Mouse (Mus musculus) CH12.LX (cell line): Measurements from ENCODE around the gene Kcnk3. TPM values are rescaled to one million over a fixed set of nuclear protein-coding genes. Genes with fewer than 3 reads are reported as not detected.

Source experiments
- DNase-seq: peaks from one replicate; pipeline ENCODE4 v3.0.0-alpha.2; 2013; ENCODE audit errors: extremely low read depth
- H3K27ac ChIP-seq: 2 replicates; pipeline ENCODE4 v1.5.1; 2012; ENCODE audit warnings: low read depth, mild to moderate bottlenecking, control low read depth, moderate library complexity; ENCODE audit not compliant: insufficient read depth
- H3K27me3 ChIP-seq: replicated peaks from 2 replicates; pipeline ENCODE3; 2012; ENCODE audit warnings: inconsistent platforms
- H3K36me3 ChIP-seq, 2 experiments: replicated peaks in 1 of 2; 2 replicates each; pipeline versions ENCODE3 to v1.6.1; 2012; ENCODE audit warnings: inconsistent platforms in 1 of 2, low read length in 1 of 2, mild to moderate bottlenecking in 1 of 2, mixed read lengths in 1 of 2, moderate library complexity in 1 of 2; ENCODE audit not compliant: control insufficient read depth in 1 of 2, insufficient read depth in 1 of 2
- H3K4me1 ChIP-seq, 2 experiments: 2 replicates each; pipeline ENCODE4 v1.6.1; 2012; ENCODE audit warnings: inconsistent platforms in 1 of 2, moderate library complexity in 1 of 2; ENCODE audit not compliant: insufficient read depth in 2 of 2, control insufficient read depth in 1 of 2
- H3K4me2 ChIP-seq: 2 replicates; pipeline ENCODE4 v1.6.1; 2012; ENCODE audit warnings: low read depth, mild to moderate bottlenecking, control low read depth; ENCODE audit not compliant: poor library complexity, insufficient read depth, severe bottlenecking
- H3K4me3 ChIP-seq, 3 experiments: fragments of 150-350 bp in 1 of 3; sonication (generic) in 1 of 3; replicated peaks in 1 of 3; 2 replicates each; pipeline versions ENCODE3 to v1.5.1; 2011 to 2012; ENCODE audit warnings: low read depth in 2 of 3, low read length in 2 of 3, mild to moderate bottlenecking in 2 of 3, moderate library complexity in 2 of 3, control low read depth in 1 of 3, improper control_type of control experiment in 1 of 3, inconsistent platforms in 1 of 3, mixed read lengths in 1 of 3; ENCODE audit not compliant: poor library complexity in 1 of 3
- H3K79me2 ChIP-seq: replicated peaks from 2 replicates; pipeline ENCODE4 v1.6.1; 2012; ENCODE audit warnings: mild to moderate bottlenecking, moderate library complexity; ENCODE audit not compliant: control insufficient read depth, poor library complexity, insufficient read depth, severe bottlenecking; ENCODE audit errors: extremely low read depth
- H3K9ac ChIP-seq: 2 replicates; pipeline ENCODE4 v1.6.1; 2012; ENCODE audit warnings: low read depth, mild to moderate bottlenecking, control low read depth, moderate library complexity; ENCODE audit not compliant: insufficient read depth
- H3K9me3 ChIP-seq: replicated peaks from 2 replicates; pipeline ENCODE3; 2012; ENCODE audit warnings: low read length, inconsistent platforms, mixed read lengths
- CHD2 ChIP-seq: IDR thresholded peaks from 2 replicates; pipeline ENCODE4 v1.6.1; 2011; ENCODE audit warnings: low read length, improper control_type of control experiment
- CTCF ChIP-seq, 2 experiments: IDR thresholded peaks in 1 of 2; conservative IDR thresholded peaks in 1 of 2; 2 replicates each; pipeline ENCODE4 v1.5.1; 2011 to 2012; ENCODE audit warnings: low read depth in 2 of 2, low read length in 2 of 2, improper control_type of control experiment in 1 of 2, inconsistent platforms in 1 of 2, mild to moderate bottlenecking in 1 of 2, moderate library complexity in 1 of 2
- E2F4 ChIP-seq: IDR thresholded peaks from 2 replicates; pipeline ENCODE4 v1.6.1; 2011; ENCODE audit warnings: low read depth, low read length, improper control_type of control experiment; ENCODE audit not compliant: insufficient replicate concordance
- ELF1 ChIP-seq: IDR thresholded peaks from 2 replicates; pipeline ENCODE4 v1.6.1; 2014; ENCODE audit warnings: low read depth, mild to moderate bottlenecking, inconsistent platforms, low read length, improper control_type of control experiment
- ETS1 ChIP-seq: conservative IDR thresholded peaks from 2 replicates; pipeline ENCODE4 v1.6.1; 2012; ENCODE audit warnings: low read depth, mild to moderate bottlenecking, inconsistent platforms, low read length, improper control_type of control experiment, moderate library complexity
- HCFC1 ChIP-seq: IDR thresholded peaks from 2 replicates; pipeline ENCODE4 v1.6.1; 2012; ENCODE audit warnings: low read depth, mild to moderate bottlenecking, inconsistent platforms, low read length, improper control_type of control experiment
- JUN ChIP-seq: IDR thresholded peaks from 2 replicates; pipeline ENCODE4 v1.6.1; 2011; ENCODE audit warnings: low read depth, mild to moderate bottlenecking, low read length, improper control_type of control experiment, moderate library complexity; ENCODE audit not compliant: insufficient read depth
- KAT2A ChIP-seq: IDR thresholded peaks from 2 replicates; pipeline ENCODE4 v1.6.1; 2012; ENCODE audit warnings: low read length, improper control_type of control experiment, inconsistent platforms; ENCODE audit not compliant: insufficient replicate concordance
- MAFK ChIP-seq: IDR thresholded peaks from 2 replicates; pipeline ENCODE4 v1.6.1; 2011; ENCODE audit warnings: low read length, improper control_type of control experiment; ENCODE audit not compliant: insufficient replicate concordance
- MAX ChIP-seq: IDR thresholded peaks from 2 replicates; pipeline ENCODE4 v1.6.1; 2011; ENCODE audit warnings: low read length, improper control_type of control experiment
- MEF2A ChIP-seq: IDR thresholded peaks from 2 replicates; pipeline ENCODE4 v1.6.1; 2014; ENCODE audit warnings: low read depth, mild to moderate bottlenecking, inconsistent platforms, low read length, improper control_type of control experiment, borderline replicate concordance
- MXI1 ChIP-seq: IDR thresholded peaks from 2 replicates; pipeline ENCODE4 v1.6.1; 2011; ENCODE audit warnings: mild to moderate bottlenecking, low read depth, low read length, improper control_type of control experiment
- MYC ChIP-seq: IDR thresholded peaks from 2 replicates; pipeline ENCODE4 v1.6.1; 2011; ENCODE audit warnings: low read depth, mild to moderate bottlenecking, improper control_type of control experiment, low read length
- NELFE ChIP-seq: IDR thresholded peaks from 2 replicates; pipeline ENCODE4 v1.6.1; 2011; ENCODE audit warnings: low read depth, low read length, improper control_type of control experiment
- PAX5 ChIP-seq: IDR thresholded peaks from 2 replicates; pipeline ENCODE4 v1.6.1; 2012; ENCODE audit warnings: low read length, inconsistent platforms, mixed read lengths
- POLR2A ChIP-seq: IDR thresholded peaks from 2 replicates; pipeline ENCODE4 v1.6.1; 2011; ENCODE audit warnings: low read depth, mild to moderate bottlenecking, improper control_type of control experiment, low read length
- RCOR1 ChIP-seq: conservative IDR thresholded peaks from 2 replicates; pipeline ENCODE4 v1.6.1; 2012; ENCODE audit warnings: low read depth, mild to moderate bottlenecking, inconsistent platforms, low read length, improper control_type of control experiment
- SIN3A ChIP-seq: IDR thresholded peaks from 2 replicates; pipeline ENCODE4 v1.6.1; 2012; ENCODE audit warnings: low read length, improper control_type of control experiment, inconsistent platforms
- SMC3 ChIP-seq: IDR thresholded peaks from 2 replicates; pipeline ENCODE4 v1.6.1; 2011; ENCODE audit warnings: low read depth, low read length, improper control_type of control experiment
- TBP ChIP-seq: conservative IDR thresholded peaks from 2 replicates; pipeline ENCODE4 v1.6.1; 2011; ENCODE audit warnings: low read depth, low read length, improper control_type of control experiment
- UBTF ChIP-seq: IDR thresholded peaks from 2 replicates; pipeline ENCODE4 v1.6.1; 2012; ENCODE audit warnings: low read depth, mild to moderate bottlenecking, inconsistent platforms, low read length, improper control_type of control experiment, moderate library complexity
- USF1 ChIP-seq: IDR thresholded peaks from 2 replicates; pipeline ENCODE4 v1.6.1; 2014; ENCODE audit warnings: low read depth, mild to moderate bottlenecking, inconsistent platforms, low read length, improper control_type of control experiment
- ZC3H11A ChIP-seq: IDR thresholded peaks from 2 replicates; pipeline ENCODE4 v1.6.1; 2012; ENCODE audit warnings: low read depth, mild to moderate bottlenecking, inconsistent platforms, low read length, improper control_type of control experiment
- ZKSCAN1 ChIP-seq: IDR thresholded peaks from 2 replicates; pipeline ENCODE4 v1.6.1; 2012; ENCODE audit warnings: low read depth, inconsistent platforms, low read length, improper control_type of control experiment, borderline replicate concordance
- ZMIZ1 ChIP-seq: IDR thresholded peaks from 2 replicates; pipeline ENCODE4 v1.6.1; 2012; ENCODE audit warnings: low read depth, mild to moderate bottlenecking, inconsistent platforms, low read length, improper control_type of control experiment
- dilution Hi-C: fragments of 300-500 bp; cut with MboI; formaldehyde crosslinking; loops from 2 replicates; pipeline ENCODE4 v1.14.3; 2020; ENCODE audit warnings: low sequenced_read_pairs; ENCODE audit not compliant: extremely low pct_unique_long_range_greater_than_20kb, extremely low pct_ligation_motif_present
- in situ Hi-C: fragments of 300-500 bp; cut with MboI; formaldehyde crosslinking; loops from 3 replicates; pipeline ENCODE4 v1.14.3; 2019; ENCODE audit warnings: low sequenced_read_pairs, low pct_ligation_motif_present, low pct_unique_long_range_greater_than_20kb, mixed read lengths
- polyA plus RNA-seq: library from polyadenylated mRNA; unstranded; fragments of >175 nt; gene quantifications from 2 replicates; pipeline ENCODE4 v1.2.1, GENCODE M21; 2012; ENCODE audit warnings: low read depth; ENCODE audit not compliant: insufficient read length
- total RNA-seq, 2 experiments: library from RNA; depleted of rRNA; stranded (reverse); fragments of 300-350 nt in 1 of 2; fragments of >200 nt in 1 of 2; gene quantifications; 2 replicates each; pipeline ENCODE4 v1.2.3; 2012 to 2014

Kcnk3 gene
- total and polyA plus RNA-seq, 3 experiments, result not detected

DNA sequence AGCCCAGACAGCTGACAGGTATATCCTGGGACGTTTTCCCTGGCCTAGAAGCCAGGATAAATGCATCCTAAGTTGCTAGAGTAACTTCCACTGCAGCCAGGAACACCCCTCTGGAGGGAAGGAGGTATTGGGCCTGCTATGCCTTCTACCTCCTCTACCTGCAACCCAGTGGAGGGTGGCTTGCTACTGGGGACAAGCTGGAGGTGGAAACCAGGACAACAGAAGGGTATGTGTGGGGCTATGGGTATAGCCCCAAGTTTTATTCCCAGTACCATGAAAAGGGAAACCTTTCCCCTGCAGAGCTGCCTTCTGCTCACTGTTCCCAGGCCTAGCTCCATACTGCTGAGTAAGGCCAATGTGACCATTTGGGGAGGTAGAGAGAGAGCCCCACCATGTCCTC lies 36.3 kb downstream of the Kcnk3 start:
- TF ChIP-seq ELF1 (no peak), MXI1 (no peak), SMC3 (no peak)
- TF ChIP-seq, all 38 proteins: peak for 0
- Histone ChIP-seq H3K4me2 (no peak overlapping the region), H3K79me2 (no peaks in the 10 kb centered on the region), H3K9ac (no peak overlapping the region), H3K27ac (no peak overlapping the region), H3K27me3 (no peaks in the 10 kb centered on the region), H3K4me3 (no peak overlapping the region), H3K36me3 (no peaks in the 10 kb centered on the region), H3K4me1 (peaks cover 9 to 30% of the 10 kb centered on the region in 2 experiments), H3K9me3 (peaks cover 6% of the 10 kb centered on the region)
- dilution Hi-C loops, result no loop called here
- in situ Hi-C loops, result no loop called here
- no peak for DNase-seq

DNA sequence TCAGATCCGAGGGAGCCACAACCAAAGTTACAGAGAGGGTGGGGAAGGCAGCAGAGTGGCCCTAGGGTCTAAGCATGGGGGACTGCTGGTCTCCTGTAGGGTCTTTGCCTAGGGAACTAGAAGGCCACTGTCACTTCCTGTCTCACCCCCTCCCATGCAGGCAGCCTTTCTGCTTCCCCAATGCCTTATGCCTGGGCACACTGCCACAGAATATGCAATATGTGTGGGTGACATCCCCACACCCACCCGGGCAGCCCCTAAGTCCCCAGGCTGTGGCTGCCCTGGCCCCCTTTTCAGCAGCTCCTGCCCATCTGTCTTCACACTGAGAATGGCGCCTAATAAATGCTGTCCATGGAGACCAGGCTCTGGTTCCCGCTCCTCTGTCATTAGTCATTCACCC lies 36.9 kb downstream of the Kcnk3 start:
- dilution Hi-C loops, result loop anchor here (25.0 kb wide), 1 partner anchor 88 kb away; the partner anchor contains the start of gene Cib4
- H3K27me3 ChIP-seq, result peaks cover 2% of the 10 kb centered on the region
- in situ Hi-C loops, result no loop called here

DNA sequence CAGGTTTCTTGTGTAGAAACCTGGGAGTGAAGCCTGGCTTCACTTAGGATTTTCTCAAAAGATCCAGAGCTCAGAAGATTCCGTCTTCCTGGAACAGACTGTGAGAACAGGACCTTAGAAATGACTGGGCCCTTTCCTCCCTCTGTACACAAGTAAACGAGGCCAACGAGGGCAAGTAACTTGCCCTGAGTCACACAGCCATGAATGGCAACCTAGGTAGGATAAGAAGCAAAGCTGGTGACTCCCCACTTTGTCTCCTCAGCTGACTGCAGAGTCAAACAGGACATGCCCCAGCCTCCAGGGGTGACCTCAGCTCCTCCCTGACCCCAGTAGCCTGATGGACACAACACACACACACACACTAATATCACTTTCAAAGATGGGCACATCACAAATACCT lies 37.4 kb downstream of the Kcnk3 start:
- in situ Hi-C loops (no loop called here), dilution Hi-C loops (loop anchor here (25.0 kb wide), 1 partner anchor 88 kb away; the partner anchor contains the start of gene Cib4)
- Histone ChIP-seq H3K9ac (no peak overlapping the region), H3K36me3 (no peaks in the 10 kb centered on the region), H3K9me3 (peaks cover 6% of the 10 kb centered on the region), H3K4me2 (no peak overlapping the region), H3K4me1 (peaks cover 9 to 30% of the 10 kb centered on the region in 2 experiments), H3K79me2 (no peaks in the 10 kb centered on the region), H3K4me3 (no peak overlapping the region), H3K27me3 (peaks cover 2% of the 10 kb centered on the region), H3K27ac (no peak overlapping the region)
- no peak for DNase-seq
- TF ChIP-seq ETS1 (no peak), MEF2A (no peak), ZKSCAN1 (no peak), JUN (no peak), PAX5 (no peak), MYC (no peak), SMC3 (no peak), SIN3A (no peak), MXI1 (no peak), ZMIZ1 (no peak), TBP (no peak), UBTF (no peak), ELF1 (no peak), MAFK (no peak), NELFE (no peak)

More for the DNA sequence above, 36.9 kb downstream of the Kcnk3 start:
- Histone ChIP-seq H3K9ac (no peak overlapping the region), H3K27ac (no peak overlapping the region), H3K9me3 (peaks cover 6% of the 10 kb centered on the region), H3K79me2 (no peaks in the 10 kb centered on the region), H3K36me3 (no peaks in the 10 kb centered on the region), H3K4me2 (no peak overlapping the region), H3K4me1 (peaks cover 9 to 30% of the 10 kb centered on the region in 2 experiments), H3K4me3 (no peak overlapping the region)
- DNase-seq, result no peak
- TF ChIP-seq ZC3H11A (no peak), ZMIZ1 (no peak), CTCF (conservative IDR thresholded peaks at IDR 0.05 in 1 of 2, IDR thresholded peaks at IDR 0.05 in 1 of 2; ENCODE audit: low read depth in 2 of 2, low read length in 2 of 2) (no peak), CHD2 (no peak), POLR2A (no peak), SIN3A (no peak), ELF1 (no peak), KAT2A (no peak), MAFK (no peak), RCOR1 (no peak), E2F4 (no peak), USF1 (no peak), MAX (no peak), HCFC1 (no peak)
